Mouse (Mus musculus): Measurements from ENCODE around the gene Car7. TPM values are rescaled to one million over a fixed set of nuclear protein-coding genes. Genes with fewer than 3 reads are reported as not detected.
A peak's percentile ranks its signal among the peaks of the same experiment; 100 is the strongest.

Gene Car7
- total RNA-seq (2014; fragmentation: Nextera tagmentation) = not detected in 2 replicates
- 0.52 TPM in 1 of 2 replicates, not detected in the other for total RNA-seq (2017)

DNA sequence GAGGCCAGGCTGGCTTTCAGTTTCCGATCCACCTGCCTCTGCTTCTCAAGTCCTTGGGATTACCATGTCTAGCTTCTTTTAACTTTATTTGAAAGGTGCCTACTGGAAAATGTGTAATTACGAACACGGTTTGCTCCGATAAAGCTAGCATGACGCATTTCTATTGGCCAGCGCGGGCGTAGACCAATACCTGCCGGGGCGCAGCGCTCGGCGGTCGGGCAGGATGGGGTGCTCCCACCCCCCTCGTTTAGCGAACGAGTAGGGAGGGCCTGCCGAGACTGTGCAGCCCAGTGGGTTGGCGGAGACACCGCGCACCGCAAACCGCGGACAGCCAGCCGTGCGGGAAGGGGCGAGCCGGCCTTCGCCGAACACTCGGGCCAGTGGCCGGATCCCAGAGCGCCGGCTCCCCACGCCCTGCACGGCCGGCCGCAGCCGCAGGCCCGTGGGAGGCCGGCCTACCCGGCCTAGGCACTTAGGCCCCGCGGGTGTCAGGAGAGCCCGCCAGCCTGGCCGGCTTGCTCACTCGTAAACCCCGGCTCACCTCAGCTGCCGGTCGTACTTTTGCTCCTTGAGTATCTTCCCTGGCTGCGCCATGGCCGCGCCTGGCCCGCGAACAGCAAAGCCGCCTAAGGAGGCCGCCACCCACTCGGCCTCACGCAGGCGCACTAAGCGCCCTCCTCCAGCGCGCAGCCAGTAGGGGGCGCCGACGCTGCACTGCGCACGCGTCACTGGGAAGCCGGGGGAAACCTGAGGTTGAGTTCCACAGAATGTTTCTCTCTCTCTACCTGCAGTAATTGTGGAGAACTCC is at the start of gene Car7, which contains the start of gene Nae1:
Gene Car7 (plus strand): TSS at position 719 of the 808 bp plus-strand sequence.
Gene Nae1 (minus strand): TSS at position 667 of the 808 bp plus-strand sequence.
- ATAC-seq (replicated peaks; ENCODE audit: poor library complexity, severe bottlenecking) = peak; percentile 87

DNA sequence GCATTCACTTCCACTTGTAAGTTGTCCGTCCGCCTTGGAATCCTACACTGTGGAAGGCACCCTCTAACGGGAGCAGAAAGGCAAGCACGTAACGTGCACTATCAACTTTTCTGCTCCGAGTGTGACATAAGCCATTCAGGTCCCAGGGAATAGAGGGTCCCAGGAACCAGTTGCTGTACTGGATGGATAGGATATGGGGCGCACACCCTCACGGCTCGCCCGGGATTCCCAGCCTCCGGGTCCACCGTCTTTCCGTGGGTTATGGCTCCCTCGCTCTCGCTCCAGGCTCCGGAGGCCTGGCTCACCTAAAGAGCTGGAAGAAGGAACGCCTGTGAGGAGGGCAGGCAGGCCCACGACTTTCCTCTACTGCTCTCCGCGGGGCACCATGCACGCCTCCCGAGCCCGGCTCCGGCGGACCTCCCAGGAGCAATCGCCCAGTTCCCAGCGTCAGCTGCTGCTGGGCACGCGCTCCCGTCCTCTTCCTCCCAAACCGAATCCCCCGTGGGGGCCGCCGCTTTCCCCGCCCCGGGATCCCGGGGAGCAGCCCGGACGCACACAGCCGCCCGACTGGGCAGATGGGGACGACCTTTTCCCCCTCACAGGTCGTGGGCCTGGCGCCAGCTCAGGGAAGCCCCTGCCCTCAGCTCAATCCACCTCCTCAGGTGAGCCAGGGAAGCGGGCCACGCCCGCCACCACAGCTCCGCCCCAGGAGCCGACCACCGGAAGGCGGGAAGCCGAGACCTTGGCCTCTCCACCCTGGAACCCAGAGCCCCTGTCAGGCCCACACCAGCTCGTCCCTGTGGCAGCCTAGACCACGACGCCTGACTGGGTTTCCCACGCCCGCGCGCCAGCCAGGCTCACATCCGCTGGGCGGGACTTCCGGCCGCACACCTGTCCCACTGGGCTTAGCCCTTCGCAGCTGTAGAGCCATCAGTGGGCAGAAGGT is 25.2 kb upstream of the Car7 start, which contains the start of gene Terb1:
Gene Terb1 (minus strand): TSS at position 850 of the 946 bp plus-strand sequence.
- peak; percentile 82 for ATAC-seq (replicated peaks; ENCODE audit: poor library complexity, severe bottlenecking)

- ATAC-seq (replicated peaks; ENCODE audit: poor library complexity, severe bottlenecking) = no peak
Measured at GRCm38 (mm10) chr8:104510134-104510533, 24.4 kb upstream of the Car7 start.

GRCm38 (mm10) chr8:104517872-104518271 is 16.6 kb upstream of the Car7 start:
- ATAC-seq (replicated peaks; ENCODE audit: poor library complexity, severe bottlenecking) = no peak

- no peak for ATAC-seq (replicated peaks; ENCODE audit: poor library complexity, severe bottlenecking)
Measured at GRCm38 (mm10) chr8:104529671-104530070, 4.8 kb upstream of the Car7 start.

DNA sequence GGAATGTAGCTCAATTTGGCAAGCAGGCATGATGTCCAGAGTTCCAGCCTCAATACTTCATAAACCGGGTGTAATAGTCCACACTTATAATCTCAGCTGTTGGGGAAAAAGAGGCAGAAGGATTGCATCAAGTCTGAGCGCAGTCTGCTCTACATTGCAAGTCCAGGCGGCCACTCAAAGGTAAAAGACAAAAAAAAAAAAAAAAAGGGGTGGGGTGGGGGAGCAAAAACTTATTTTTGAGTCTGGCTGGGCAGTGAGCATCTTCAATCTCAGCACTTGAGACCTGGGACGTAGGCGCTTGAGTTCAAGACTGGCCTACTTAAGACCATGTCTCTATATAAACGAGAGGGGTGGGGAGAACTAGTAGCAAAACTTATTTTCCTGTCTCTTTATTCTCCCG is 938 bp upstream of the Car7 start:
- ATAC-seq (replicated peaks; ENCODE audit: poor library complexity, severe bottlenecking) = no peak

DNA sequence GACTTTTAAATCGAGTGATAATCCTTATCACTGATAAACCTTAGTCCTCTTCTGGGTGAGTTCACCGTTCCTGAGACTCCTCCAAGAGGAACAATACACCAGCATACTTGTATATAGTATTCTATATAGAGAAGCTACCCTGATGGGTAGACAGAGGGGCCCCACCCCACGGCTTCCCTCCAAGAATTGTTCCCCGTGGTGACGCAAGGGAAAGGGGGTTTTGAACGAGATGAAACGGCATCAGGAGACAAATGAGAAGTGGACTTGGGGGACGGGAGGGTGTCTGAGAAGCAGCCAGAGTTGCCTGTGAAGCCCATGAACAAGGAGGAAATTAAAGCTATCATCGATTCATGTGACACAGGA is 271 bp downstream of the Car7 start:
- peak; percentile 75 for ATAC-seq (replicated peaks; ENCODE audit: poor library complexity, severe bottlenecking)

- ATAC-seq (replicated peaks; ENCODE audit: poor library complexity, severe bottlenecking) = peak; percentile 12; the same call in 1 of the 2 replicates
Measured at GRCm38 (mm10) chr8:104535378-104535777, 889 bp downstream of the Car7 start.

DNA sequence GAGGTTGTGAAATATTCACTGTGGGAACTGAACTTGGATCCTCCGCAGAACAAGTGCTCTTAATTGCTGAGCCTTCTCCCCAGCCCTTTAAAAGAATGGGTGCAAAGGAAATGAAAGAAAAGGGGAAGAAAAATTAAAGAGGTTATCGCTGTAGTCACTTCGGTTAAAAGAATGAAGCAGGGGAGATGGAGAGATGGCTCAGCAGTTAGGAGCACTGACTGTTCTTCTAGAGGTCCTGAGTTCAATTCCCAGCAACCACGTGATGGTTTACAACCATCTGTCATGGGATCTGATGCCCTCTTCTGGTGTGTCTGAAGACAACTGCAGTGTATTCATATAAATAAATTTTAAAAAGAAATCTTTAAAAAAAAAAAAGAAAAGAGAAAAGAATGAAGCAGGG is 1.5 kb downstream of the Car7 start:
- ATAC-seq (replicated peaks; ENCODE audit: poor library complexity, severe bottlenecking) = no peak

- no peak for ATAC-seq (replicated peaks; ENCODE audit: poor library complexity, severe bottlenecking)
Measured at GRCm38 (mm10) chr8:104538896-104539295, 4.4 kb downstream of the Car7 start.

- no peak for ATAC-seq (replicated peaks; ENCODE audit: poor library complexity, severe bottlenecking)
Measured at GRCm38 (mm10) chr8:104539566-104539965, 5.1 kb downstream of the Car7 start.

DNA sequence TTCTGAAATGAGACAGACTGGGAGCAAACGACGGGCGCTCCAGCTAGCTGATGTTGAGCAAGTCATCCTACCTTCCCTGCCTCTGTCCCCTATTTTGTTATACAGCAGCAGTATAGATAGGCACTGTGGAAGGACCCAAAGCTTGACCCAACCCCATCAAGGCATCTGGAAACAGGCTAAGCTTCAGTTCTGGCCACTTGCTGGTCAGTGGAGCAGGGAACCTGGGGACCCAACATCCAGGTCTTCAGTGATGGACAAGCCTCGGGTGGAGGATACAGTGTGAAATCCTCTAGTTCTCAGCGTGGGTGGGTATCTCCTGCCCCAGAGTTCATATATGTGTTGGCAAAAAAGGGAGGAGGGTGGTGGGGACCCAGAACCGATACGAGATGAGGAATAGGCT is 5.7 kb downstream of the Car7 start:
- no peak for ATAC-seq (replicated peaks; ENCODE audit: poor library complexity, severe bottlenecking)

GRCm38 (mm10) chr8:104540710-104541514 is 6.4 kb downstream of the Car7 start:
- peak; percentile 60 for ATAC-seq (replicated peaks; ENCODE audit: poor library complexity, severe bottlenecking)

GRCm38 (mm10) chr8:104541515-104541880 is 7.0 kb downstream of the Car7 start:
- peak; percentile 29 for ATAC-seq (replicated peaks; ENCODE audit: poor library complexity, severe bottlenecking)

GRCm38 (mm10) chr8:104542160-104542559 is 7.7 kb downstream of the Car7 start:
- no peak for ATAC-seq (replicated peaks; ENCODE audit: poor library complexity, severe bottlenecking)

DNA sequence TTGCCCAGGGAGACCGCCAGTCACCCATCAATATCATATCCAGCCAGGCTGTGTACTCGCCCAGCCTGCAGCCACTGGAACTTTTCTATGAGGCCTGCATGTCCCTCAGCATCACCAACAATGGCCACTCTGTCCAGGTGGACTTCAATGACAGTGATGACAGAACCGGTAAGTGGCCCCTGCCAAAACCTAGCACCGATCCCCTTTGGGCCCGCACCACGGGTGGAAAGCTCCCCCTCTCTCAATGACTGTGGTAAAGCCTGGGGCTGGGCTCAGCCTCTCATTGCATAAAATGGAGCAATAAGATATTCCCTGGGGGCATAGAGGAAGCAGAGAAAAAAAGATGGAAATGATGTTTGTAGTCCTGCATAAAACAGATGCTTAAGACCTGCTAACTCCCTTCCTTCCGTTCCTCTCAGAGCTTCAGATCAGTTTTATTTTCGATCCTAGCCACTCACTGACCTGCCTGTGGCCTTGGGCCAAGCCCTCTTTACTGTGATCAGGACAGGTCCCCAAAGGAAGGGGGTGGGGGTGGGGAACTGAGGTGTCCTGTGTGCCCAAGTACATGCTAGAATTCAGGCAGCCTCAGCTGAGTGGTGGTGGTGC is 9.1 kb downstream of the Car7 start:
- ATAC-seq (replicated peaks; ENCODE audit: poor library complexity, severe bottlenecking) = no peak

DNA sequence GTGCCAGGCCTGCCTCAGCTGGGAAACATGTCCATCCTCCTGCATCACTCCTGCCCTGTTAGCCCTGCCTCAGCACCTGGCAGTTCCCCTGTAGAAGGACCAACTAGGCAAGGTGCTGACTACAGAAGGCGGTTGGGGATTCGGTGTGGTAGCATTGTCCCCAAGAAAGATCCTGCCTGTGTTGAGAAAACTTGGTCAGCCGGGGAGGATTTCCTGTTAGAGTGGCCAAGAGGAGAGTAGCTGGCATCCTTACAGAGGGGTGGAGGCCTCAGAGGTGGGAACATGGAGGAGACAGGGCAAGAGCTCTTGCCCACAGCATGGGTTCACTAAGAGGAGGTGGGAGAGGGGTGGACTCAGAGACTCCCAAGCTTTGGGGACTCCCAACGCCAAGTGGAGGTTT is 20.7 kb downstream of the Car7 start:
- no peak for ATAC-seq (replicated peaks; ENCODE audit: poor library complexity, severe bottlenecking)

GRCm38 (mm10) chr8:104557226-104557625 is 22.7 kb downstream of the Car7 start:
- no peak for ATAC-seq (replicated peaks; ENCODE audit: poor library complexity, severe bottlenecking)

GRCm38 (mm10) chr8:104560731-104561130 is 26.2 kb downstream of the Car7 start:
- ATAC-seq (replicated peaks; ENCODE audit: poor library complexity, severe bottlenecking) = no peak
